Mouse (Mus musculus) heart, postnatal 36 days (tissue): ENCODE measurements around the gene Dtd1. TPM values are rescaled to one million over a fixed set of nuclear protein-coding genes. Genes with fewer than 3 reads are reported as not detected.
"Not testable (repeated sequence)": the region's sequence is repeated elsewhere in the genome, so short reads cannot be mapped to it uniquely, and the experiment has no call there.

ENCODE experiments used
- DNase-seq, 2 experiments: peaks; one replicate each; pipeline ENCODE4 v3.0.0; 2021 to 2022
- intact Hi-C: fragments of 180-260 bp; cut with DNase I; formaldehyde crosslinking; loops from one replicate; pipeline ENCODE4 v1.15.1; 2025
- total RNA-seq, 2 experiments: library from RNA; stranded (reverse); gene quantifications; 2 replicates each; pipeline ENCODE4 v1.2.3; 2021

Dtd1 gene
- total RNA-seq, result 10 to 100 TPM; 14.5 to 15.7 TPM

DNA sequence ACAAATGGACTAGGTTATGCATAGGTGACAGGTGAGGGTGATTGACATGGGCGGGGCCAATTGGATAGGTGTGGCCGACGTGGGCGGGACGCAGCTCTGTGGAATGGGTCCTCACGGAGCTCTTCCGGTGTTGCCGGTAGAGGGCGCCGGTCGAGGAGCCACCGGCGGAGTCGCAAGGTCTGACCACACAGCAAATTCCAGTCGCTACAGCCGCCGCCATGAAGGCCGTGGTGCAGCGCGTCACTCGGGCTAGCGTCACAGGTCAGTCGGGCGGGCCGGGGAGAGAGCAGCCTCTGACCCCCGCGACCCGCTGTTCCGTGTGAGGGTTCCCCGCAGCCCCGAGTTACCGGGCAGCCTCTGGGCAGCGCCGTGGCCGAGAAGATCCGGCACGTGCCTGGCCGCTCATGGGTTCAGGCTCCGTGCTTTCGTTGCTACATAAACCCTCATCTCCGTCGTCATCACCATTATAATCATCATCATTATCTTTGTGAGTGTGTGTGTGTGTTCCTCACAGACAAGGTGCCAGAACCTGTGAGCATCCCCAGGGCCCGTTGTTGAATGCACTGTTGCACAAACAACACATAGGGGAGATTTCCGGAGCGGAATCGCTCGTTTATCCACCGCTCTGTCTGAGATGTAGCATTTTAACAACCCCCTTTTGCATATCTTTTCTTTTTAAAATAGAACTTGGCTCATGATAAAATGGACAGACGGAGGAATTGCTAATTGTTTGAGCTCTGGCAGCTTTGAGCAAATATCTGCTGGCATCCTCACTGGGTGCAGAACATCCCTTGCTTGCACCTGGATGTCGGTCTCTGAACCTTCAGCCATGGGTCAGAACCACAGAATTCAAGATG lies at the start of gene Dtd1:
TSS of gene Dtd1 (plus strand) at position 67 of the 857 bp plus-strand sequence.
- DNase-seq, result peak; percentile 86 to 88
- intact Hi-C loops, result no loop called here

- intact Hi-C loops, result loop anchor here (2.0 to 5.0 kb wide), 3 partner anchors 22 to 93 kb away; partner anchors contain the start of gene Smim26
- peak; percentile 53 to 64 for DNase-seq
Measured at GRCm38 (mm10) chr2:144550529-144550928, 49.2 kb upstream of the Dtd1 start, which contains the start of gene Rbbp9. Gene Rbbp9, minus strand, starts transcription at chr2:144550869.

DNA sequence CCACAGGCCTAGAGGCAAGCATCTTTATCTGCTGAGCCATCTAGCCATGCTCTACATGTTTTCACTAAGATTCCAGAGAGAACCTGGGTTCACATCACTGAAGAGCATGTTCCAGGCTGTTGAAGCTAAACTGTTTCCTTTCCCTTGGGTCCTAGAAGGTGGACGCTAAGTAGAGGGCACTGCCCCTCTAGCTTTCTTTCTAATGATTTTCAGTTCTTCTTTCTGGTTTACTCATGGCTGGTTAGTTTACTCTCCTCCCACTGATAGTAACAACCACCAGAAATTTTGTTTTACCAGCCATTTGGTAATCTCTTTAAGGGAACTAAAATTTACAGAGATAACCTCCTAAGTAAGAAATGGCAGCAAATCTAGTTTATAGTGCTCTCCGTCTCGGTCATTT lies 45.8 kb upstream of the Dtd1 start:
- intact Hi-C loops, result loop anchor here (5.0 kb wide), 1 partner anchor 97 kb away; no protein-coding TSS in a partner anchor
- DNase-seq, result no peak

GRCm38 (mm10) chr2:144555286-144555819 lies 44.3 kb upstream of the Dtd1 start:
- intact Hi-C loops, result loop anchor here (5.0 kb wide), 1 partner anchor 188 kb away; the partner anchor contains the start of genes Kat14 and Pet117
- DNase-seq, result no peak

DNA sequence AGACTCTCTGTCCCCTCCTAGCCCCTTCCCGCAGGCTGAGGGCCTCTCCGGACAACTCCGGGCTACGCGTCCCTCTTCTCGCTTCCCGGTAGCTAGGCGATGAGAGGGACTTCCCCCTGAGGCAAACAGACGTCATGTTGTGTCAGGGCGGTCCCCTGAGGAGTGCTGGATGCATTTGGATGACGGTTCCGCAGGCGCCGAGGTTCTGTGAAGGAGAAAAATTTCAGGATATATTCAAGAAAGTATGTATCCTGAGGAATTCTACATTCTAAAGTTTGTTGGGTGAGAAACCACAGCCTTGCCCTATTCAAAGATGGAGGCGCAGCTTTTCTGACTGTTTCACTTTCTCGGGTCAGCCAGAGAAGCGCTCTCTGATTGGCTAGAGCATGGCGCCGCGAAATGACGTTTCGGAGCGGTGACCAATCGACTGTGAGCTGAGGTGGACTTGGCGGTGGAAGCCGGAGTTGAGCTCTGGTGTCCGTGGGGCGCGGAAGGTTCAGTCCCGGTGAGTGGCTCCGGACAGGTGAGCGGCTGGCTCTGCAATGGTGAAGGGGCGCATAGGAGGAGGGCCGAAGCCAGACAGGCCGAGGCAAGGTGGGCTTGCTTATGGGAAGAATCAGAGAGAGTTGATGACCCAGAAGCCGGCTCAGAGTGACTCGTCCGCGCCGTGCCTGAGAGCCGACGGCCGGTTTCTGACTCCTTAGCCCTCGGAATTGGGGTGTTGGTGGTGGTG lies 43.7 kb upstream of the Dtd1 start, which contains the start of gene Sec23b:
TSS of gene Sec23b (plus strand) at position 410 of the 733 bp plus-strand sequence.
- intact Hi-C loops, result loop anchor here (2.0 to 5.0 kb wide), 2 partner anchors 29 to 189 kb away; partner anchors contain the start of genes Dzank1, Kat14, Pet117 and Polr3f
- DNase-seq, result peak; percentile 95

- no peak for DNase-seq
- intact Hi-C loops, result no loop called here
Measured at GRCm38 (mm10) chr2:144588723-144589122, 11.0 kb upstream of the Dtd1 start.

GRCm38 (mm10) chr2:144593036-144593435 lies 6.7 kb upstream of the Dtd1 start:
- intact Hi-C loops, result loop anchor here (5.0 kb wide), 1 partner anchor 66 kb away; the partner anchor contains the start of genes Dzank1 and Polr3f
- DNase-seq, result not testable (repeated sequence)

DNA sequence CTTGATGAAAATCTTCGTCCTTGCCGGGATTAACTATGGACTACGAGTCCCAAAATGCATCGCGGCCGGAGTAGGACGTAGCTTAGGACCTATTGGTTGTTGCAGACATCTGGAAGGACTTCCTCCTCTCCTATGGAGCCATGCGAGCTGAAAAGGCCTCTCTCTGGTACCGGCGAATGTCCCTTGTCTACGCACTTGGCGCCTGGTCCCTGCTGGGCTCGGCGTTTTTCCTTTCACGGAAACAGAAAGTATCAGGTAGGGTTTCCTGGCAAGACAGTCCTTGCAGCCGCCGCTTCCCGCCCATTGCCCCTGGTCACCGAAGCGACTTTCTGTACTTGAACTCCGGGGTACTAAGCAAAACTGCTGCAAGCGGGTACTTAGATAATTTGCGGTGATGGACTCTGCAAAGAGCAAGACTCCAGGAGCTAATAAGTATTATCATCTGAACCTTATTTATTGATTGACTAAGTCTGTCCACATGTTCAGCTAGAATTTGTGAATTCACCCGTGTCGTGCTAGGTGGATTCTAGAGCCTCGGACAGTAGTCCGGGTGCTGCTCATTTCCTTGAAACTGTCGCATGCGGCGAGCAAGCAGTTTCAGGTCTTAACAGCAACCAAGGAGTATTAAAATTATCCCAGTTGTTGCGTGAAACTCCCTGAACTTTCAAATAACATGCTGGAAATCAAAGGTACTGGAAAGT lies 5.6 kb upstream of the Dtd1 start, which contains the start of gene Smim26:
TSS of gene Smim26 (plus strand) at position 104 of the 701 bp plus-strand sequence.
- DNase-seq, result peak; percentile 75 to 76
- intact Hi-C loops, result loop anchor here (2.0 to 5.0 kb wide), 2 partner anchors 43 to 67 kb away; partner anchors contain the start of genes Dzank1, Polr3f and Rbbp9

- DNase-seq, result no peak
- intact Hi-C loops, result no loop called here
Measured at GRCm38 (mm10) chr2:144598006-144598405, 1.7 kb upstream of the Dtd1 start.

GRCm38 (mm10) chr2:144601576-144601975 lies 1.9 kb downstream of the Dtd1 start:
- DNase-seq, result no peak
- intact Hi-C loops, result no loop called here

DNA sequence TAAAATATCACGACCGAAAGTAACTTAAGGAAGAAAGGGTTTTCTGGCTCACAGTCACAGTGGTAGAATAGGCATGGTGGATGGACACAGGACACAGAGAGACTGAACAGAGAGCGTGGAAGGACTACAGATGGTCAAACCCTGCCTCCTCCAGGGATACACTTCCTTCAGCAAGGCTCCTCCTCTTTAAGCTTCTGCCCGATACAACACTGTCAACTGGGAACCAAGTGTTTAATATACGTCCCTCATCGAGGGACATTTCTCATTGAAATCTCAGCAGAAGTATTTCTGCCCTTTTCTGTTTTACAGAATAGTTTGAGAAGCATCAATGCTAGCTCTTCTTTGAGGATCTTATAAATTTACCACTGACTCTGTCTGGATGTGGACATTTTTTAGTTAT lies 14.3 kb downstream of the Dtd1 start:
- DNase-seq, result no peak
- intact Hi-C loops, result no loop called here

DNA sequence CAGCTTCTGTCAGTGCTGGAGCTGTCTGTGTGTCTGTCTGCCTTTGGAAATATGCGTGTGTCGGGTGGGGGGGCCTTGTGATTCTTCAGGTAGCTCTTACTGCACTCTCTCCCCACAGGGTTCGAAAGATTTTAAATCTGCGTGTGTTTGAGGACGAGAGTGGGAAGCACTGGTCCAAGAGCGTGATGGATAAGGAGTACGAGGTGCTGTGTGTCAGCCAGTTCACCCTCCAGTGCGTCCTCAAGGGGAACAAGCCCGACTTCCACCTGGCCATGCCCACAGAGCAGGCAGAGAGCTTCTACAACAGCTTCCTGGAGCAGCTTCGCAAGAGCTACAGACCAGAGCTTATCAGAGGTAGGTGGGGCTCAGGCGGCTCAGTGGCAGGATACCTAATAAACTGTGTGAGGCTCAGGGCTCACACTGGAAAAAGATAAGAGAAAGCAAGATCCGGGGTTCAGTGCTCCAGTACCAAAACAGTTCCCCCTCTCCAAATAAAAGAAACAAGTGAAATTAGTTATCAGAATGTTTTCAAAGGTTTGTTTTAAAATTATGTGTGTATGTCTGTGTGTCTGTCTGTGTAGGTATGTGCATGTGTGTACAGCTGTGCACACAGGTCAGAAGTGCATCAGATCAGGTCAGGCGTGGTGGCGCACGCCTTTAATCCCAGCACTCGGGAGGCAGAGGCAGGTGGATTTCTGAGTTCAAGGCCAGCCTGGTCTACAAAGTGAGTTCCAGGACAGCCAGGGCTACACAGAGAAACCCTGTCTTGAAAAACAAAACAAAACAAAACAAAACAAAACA lies 17.6 kb downstream of the Dtd1 start:
- intact Hi-C loops, result no loop called here
- no peak for DNase-seq

DNA sequence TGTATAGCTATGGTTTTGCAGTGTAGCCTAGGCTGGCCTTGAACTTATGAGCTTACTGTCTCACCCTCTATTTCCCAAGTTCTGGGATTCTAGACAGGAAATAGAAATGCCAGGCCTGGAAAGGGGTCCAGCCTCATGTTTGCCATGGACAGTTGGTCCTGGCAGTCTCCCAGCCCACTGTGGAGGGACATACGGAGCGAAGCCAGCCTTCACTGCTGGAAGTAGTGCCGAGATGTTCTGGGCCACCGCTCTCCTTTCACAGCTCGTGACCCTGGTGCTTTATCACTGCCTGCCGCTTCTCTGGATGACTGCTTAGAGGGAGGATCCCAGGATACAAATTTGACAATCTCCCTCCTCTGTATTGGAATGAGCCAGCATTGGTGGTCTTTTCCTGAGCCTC lies 21.8 kb downstream of the Dtd1 start:
- intact Hi-C loops, result no loop called here
- no peak for DNase-seq

DNA sequence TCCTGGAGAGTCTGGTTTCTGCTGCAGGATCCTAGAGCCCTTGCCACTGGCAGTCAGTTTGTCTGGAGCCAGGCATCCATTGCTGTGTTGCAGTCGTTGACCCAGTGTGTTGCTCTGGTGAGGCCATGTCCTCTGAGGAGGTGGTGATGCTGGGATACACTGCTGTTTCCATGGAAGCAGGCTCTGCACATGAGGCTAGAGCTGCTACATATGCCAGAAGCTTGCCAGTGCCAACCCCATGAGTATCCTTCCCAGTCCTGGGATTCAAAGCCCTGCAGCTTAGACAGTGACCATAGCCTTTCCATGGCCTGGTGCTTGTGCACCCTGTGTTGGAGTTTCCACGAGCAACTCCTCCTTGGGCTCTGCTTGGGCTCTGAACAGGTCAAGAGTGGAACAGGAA lies 33.9 kb downstream of the Dtd1 start:
- DNase-seq, result no peak
- intact Hi-C loops, result no loop called here

- no peak for DNase-seq
- intact Hi-C loops, result no loop called here
Measured at GRCm38 (mm10) chr2:144634231-144634630, 34.5 kb downstream of the Dtd1 start.

DNA sequence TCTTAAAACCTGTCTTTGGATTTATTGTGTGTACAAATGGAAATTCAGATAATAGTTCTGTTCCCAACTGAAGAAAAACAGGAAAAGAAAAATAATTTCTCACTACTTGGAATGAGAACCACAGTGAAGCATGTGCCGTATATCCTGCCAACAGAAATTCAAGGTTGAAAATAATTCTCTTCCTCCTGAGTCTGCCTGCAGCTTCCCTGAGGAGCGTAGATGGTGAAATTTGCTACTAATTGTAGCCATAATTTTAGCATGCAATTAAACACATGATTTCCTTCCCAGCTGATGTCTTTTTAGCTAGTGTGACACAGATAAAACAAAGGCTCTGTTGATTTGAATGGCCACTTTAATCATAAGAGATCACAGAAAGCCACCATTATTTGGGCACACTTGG lies 35.0 kb downstream of the Dtd1 start:
- intact Hi-C loops, result loop anchor here (5.0 kb wide), 3 partner anchors 528 to 953 kb away; no protein-coding TSS in a partner anchor
- no peak for DNase-seq

- peak; percentile 49 to 64 for DNase-seq
- intact Hi-C loops, result loop anchor here (5.0 kb wide), 3 partner anchors 527 to 952 kb away; no protein-coding TSS in a partner anchor
Measured at GRCm38 (mm10) chr2:144635644-144636320, 36.1 kb downstream of the Dtd1 start.

- intact Hi-C loops, result loop anchor here (5.0 kb wide), 3 partner anchors 525 to 950 kb away; no protein-coding TSS in a partner anchor
- DNase-seq, result no peak
Measured at GRCm38 (mm10) chr2:144637204-144637603, 37.5 kb downstream of the Dtd1 start.
